Mouse (Mus musculus) embryonic facial prominence, embryonic 13.5 days (tissue): ENCODE data around the gene Gpank1. TPM values are rescaled to one million over a fixed set of nuclear protein-coding genes. Genes with fewer than 3 reads are reported as not detected.

ENCODE experiments used
- ATAC-seq: fragments of 200-750 bp; cut with Nextera tagmentation; 2 replicates; pipeline ENCODE4 v1.8.0; 2017; ENCODE audit warnings: low read depth; ENCODE audit not compliant: insufficient number of reproducible peaks, insufficient read depth, low FRiP score, low TSS enrichment
- H3K27ac ChIP-seq: fragments of 300-500 bp; sonication (generic); 2 replicates; pipeline ENCODE4 v1.5.1; 2015; ENCODE audit warnings: moderate library complexity, mild to moderate bottlenecking, inconsistent platforms
- H3K27me3 ChIP-seq: fragments of 300-500 bp; sonication (generic); 2 replicates; pipeline ENCODE4 v1.6.1; 2015; ENCODE audit warnings: mild to moderate bottlenecking, inconsistent platforms
- H3K36me3 ChIP-seq: fragments of 300-500 bp; sonication (generic); 2 replicates; pipeline ENCODE4 v1.6.1; 2015; ENCODE audit warnings: mild to moderate bottlenecking, inconsistent platforms
- H3K4me1 ChIP-seq: fragments of 300-500 bp; sonication (generic); 2 replicates; pipeline ENCODE4 v1.6.1; 2015; ENCODE audit warnings: inconsistent platforms
- H3K4me2 ChIP-seq: fragments of 300-500 bp; sonication (generic); 2 replicates; pipeline ENCODE4 v1.6.1; 2015; ENCODE audit warnings: moderate library complexity, mild to moderate bottlenecking, inconsistent platforms
- H3K4me3 ChIP-seq: fragments of 300-500 bp; sonication (generic); 2 replicates; pipeline ENCODE4 v1.5.1; 2015; ENCODE audit warnings: mild to moderate bottlenecking, inconsistent platforms
- H3K9ac ChIP-seq: fragments of 300-500 bp; sonication (generic); 2 replicates; pipeline ENCODE4 v1.6.1; 2015; ENCODE audit warnings: mild to moderate bottlenecking, inconsistent platforms
- H3K9me3 ChIP-seq: fragments of 300-500 bp; sonication (generic); 2 replicates; pipeline ENCODE4 v1.6.1; 2016; ENCODE audit warnings: inconsistent platforms
- WGBS: fragments of 180-500 bp; shearing (Covaris S2); methylation state at CpG from one replicate; pipeline ENCODE4 v1.1.7; 2015; ENCODE audit warnings: mixed read lengths; 5-methylcytosine and 5-hydroxymethylcytosine counted together
- polyA plus RNA-seq: library from polyadenylated mRNA; unstranded; fragments of >200 nt; fragmentation: Nextera tagmentation; extraction: Ambion mirVana; gene quantifications from 2 replicates; pipeline ENCODE4 v1.2.1, GENCODE M21; 2015

Gpank1 gene
- polyA plus RNA-seq, 1 experiment from 2014 or later, result 21.1 TPM

GRCm38 (mm10) chr17:35102299-35102698, 19.0 kb upstream of the Gpank1 start:
- Histone ChIP-seq H3K36me3 (peaks cover 69% of the 10 kb centered on the region), H3K27ac (no peak overlapping the region), H3K27me3 (no peaks in the 10 kb centered on the region), H3K4me1 (peaks cover 8% of the 10 kb centered on the region; the same call in 1 of the 2 replicates), H3K9ac (peak overlapping the region; percentile 32; the same call in 1 of the 2 replicates), H3K4me3 (no peak overlapping the region), H3K9me3 (no peaks in the 10 kb centered on the region), H3K4me2 (no peak overlapping the region)
- 73% methylated on average over 7 of the region's 8 CpGs for WGBS
- ATAC-seq, result no peak

- Histone ChIP-seq H3K36me3 (peaks cover 59% of the 10 kb centered on the region), H3K9ac (no peak overlapping the region), H3K9me3 (no peaks in the 10 kb centered on the region), H3K4me2 (no peak overlapping the region), H3K4me1 (peaks cover 8% of the 10 kb centered on the region; the same call in 1 of the 2 replicates), H3K27ac (no peak overlapping the region), H3K4me3 (no peak overlapping the region), H3K27me3 (no peaks in the 10 kb centered on the region)
- 71% methylated on average over 6 of the region's 6 CpGs for WGBS
- no peak for ATAC-seq
Observed at GRCm38 (mm10) chr17:35103221-35103690, 18.0 kb upstream of the Gpank1 start.

GRCm38 (mm10) chr17:35104079-35104478, 17.2 kb upstream of the Gpank1 start:
- 87% methylated on average over 7 of the region's 7 CpGs for WGBS
- Histone ChIP-seq H3K27me3 (no peaks in the 10 kb centered on the region), H3K4me1 (peaks cover 8% of the 10 kb centered on the region; the same call in 1 of the 2 replicates), H3K9me3 (no peaks in the 10 kb centered on the region), H3K4me3 (no peak overlapping the region), H3K9ac (0 out of 2 replicates have a peak overlapping the region, but pooled peaks have one; percentile 46), H3K27ac (no peak overlapping the region), H3K36me3 (peaks cover 51% of the 10 kb centered on the region), H3K4me2 (no peak overlapping the region)
- ATAC-seq, result no peak

GRCm38 (mm10) chr17:35104754-35105153, 16.5 kb upstream of the Gpank1 start:
- no peak for ATAC-seq

GRCm38 (mm10) chr17:35105740-35106389, 15.4 kb upstream of the Gpank1 start:
- H3K9ac ChIP-seq, result peak overlapping the region; percentile 37
- no peaks in the 10 kb centered on the region for H3K27me3 ChIP-seq
- ATAC-seq, result no peak
- H3K4me3 ChIP-seq, result no peak overlapping the region
- WGBS, result 24% methylated on average over 13 of the region's 13 CpGs
- H3K27ac ChIP-seq, result no peak overlapping the region
- H3K4me2 ChIP-seq, result peak overlapping the region; percentile 39
- H3K36me3 ChIP-seq, result peaks cover 33% of the 10 kb centered on the region
- H3K9me3 ChIP-seq, result no peaks in the 10 kb centered on the region
- H3K4me1 ChIP-seq, result peaks cover 8% of the 10 kb centered on the region; the same call in 1 of the 2 replicates

More at GRCm38 (mm10) chr17:35104754-35105153, 16.5 kb upstream of the Gpank1 start:
- Histone ChIP-seq H3K9me3 (no peaks in the 10 kb centered on the region), H3K4me1 (peaks cover 8% of the 10 kb centered on the region; the same call in 1 of the 2 replicates), H3K9ac (0 out of 2 replicates have a peak overlapping the region, but pooled peaks have one; percentile 44), H3K4me3 (no peak overlapping the region), H3K27me3 (no peaks in the 10 kb centered on the region), H3K36me3 (peaks cover 44% of the 10 kb centered on the region), H3K4me2 (no peak overlapping the region), H3K27ac (no peak overlapping the region)
- WGBS, result 81% methylated on average over 6 of the region's 6 CpGs

GRCm38 (mm10) chr17:35106522-35106921, 14.7 kb upstream of the Gpank1 start:
- Histone ChIP-seq H3K27me3 (no peaks in the 10 kb centered on the region), H3K4me2 (peak overlapping the region; percentile 39; the same call in 1 of the 2 replicates), H3K9ac (no peak overlapping the region), H3K36me3 (peaks cover 27% of the 10 kb centered on the region), H3K27ac (no peak overlapping the region), H3K4me1 (peaks cover 8% of the 10 kb centered on the region; the same call in 1 of the 2 replicates), H3K9me3 (no peaks in the 10 kb centered on the region), H3K4me3 (no peak overlapping the region)
- 62% methylated on average over 3 of the region's 3 CpGs for WGBS
- ATAC-seq, result no peak

- WGBS, result 89% methylated on average over 6 of the region's 6 CpGs
- no peak for ATAC-seq
- no peaks in the 10 kb centered on the region for H3K27me3 ChIP-seq
Observed at GRCm38 (mm10) chr17:35108097-35108496, 13.2 kb upstream of the Gpank1 start, which contains the start of gene Ly6g5c. Gene Ly6g5c, plus strand, starts transcription at chr17:35108279.

GRCm38 (mm10) chr17:35111774-35112173, 9.5 kb upstream of the Gpank1 start:
- no peak overlapping the region for H3K4me3 ChIP-seq

More at GRCm38 (mm10) chr17:35108097-35108496, 13.2 kb upstream of the Gpank1 start, which contains the start of gene Ly6g5c:
- Histone ChIP-seq H3K9me3 (no peaks in the 10 kb centered on the region), H3K4me1 (peaks cover 8% of the 10 kb centered on the region; the same call in 1 of the 2 replicates), H3K4me2 (no peak within 1 kb of the TSS), H3K4me3 (no peak within 1 kb of the TSS), H3K27ac (no peak within 1 kb of the TSS), H3K9ac (no peak within 1 kb of the TSS), H3K36me3 (peaks cover 11% of the 10 kb centered on the region)

GRCm38 (mm10) chr17:35115046-35116019, 5.9 kb upstream of the Gpank1 start, which contains the start of gene Ly6g5b:
Gene Ly6g5b, minus strand, starts transcription at chr17:35115428.
- peaks cover 56% of the 10 kb centered on the region for H3K36me3 ChIP-seq
- WGBS, result 85% methylated on average over 8 of the region's 8 CpGs

More at GRCm38 (mm10) chr17:35111774-35112173, 9.5 kb upstream of the Gpank1 start:
- H3K9me3 ChIP-seq, result no peaks in the 10 kb centered on the region
- H3K4me1 ChIP-seq, result no peaks in the 10 kb centered on the region
- WGBS, result 77% methylated on average over 9 of the region's 9 CpGs
- H3K36me3 ChIP-seq, result peaks cover 30% of the 10 kb centered on the region
- no peak overlapping the region for H3K9ac ChIP-seq
- H3K4me2 ChIP-seq, result no peak overlapping the region
- ATAC-seq, result no peak
- H3K27me3 ChIP-seq, result no peaks in the 10 kb centered on the region
- H3K27ac ChIP-seq, result no peak overlapping the region

GRCm38 (mm10) chr17:35120745-35121142, 511 bp upstream of the Gpank1 start:
- peaks cover 51% of the 10 kb centered on the region for H3K36me3 ChIP-seq
- H3K27ac ChIP-seq, result peak overlapping the region; percentile 60; the same call in 1 of the 2 replicates
- peak overlapping the region; percentile 94 for H3K4me3 ChIP-seq
- peaks cover 26% of the 10 kb centered on the region for H3K4me1 ChIP-seq
- peak overlapping the region; percentile 95 for H3K9ac ChIP-seq
- H3K27me3 ChIP-seq, result no peaks in the 10 kb centered on the region
- ATAC-seq, result no peak
- H3K9me3 ChIP-seq, result no peaks in the 10 kb centered on the region
- peak overlapping the region; percentile 94 for H3K4me2 ChIP-seq
- WGBS, result under 1% methylated on average over 33 of the region's 33 CpGs

More at GRCm38 (mm10) chr17:35115046-35116019, 5.9 kb upstream of the Gpank1 start, which contains the start of gene Ly6g5b:
- Histone ChIP-seq H3K9ac (no peak within 1 kb of the TSS), H3K9me3 (no peaks in the 10 kb centered on the region), H3K27me3 (no peaks in the 10 kb centered on the region), H3K27ac (no peak within 1 kb of the TSS), H3K4me3 (no peak within 1 kb of the TSS), H3K4me2 (no peak within 1 kb of the TSS), H3K4me1 (peaks cover 8% of the 10 kb centered on the region)
- ATAC-seq, result no peak

- Histone ChIP-seq H3K9me3 (no peaks in the 10 kb centered on the region), H3K4me1 (peaks cover 31% of the 10 kb centered on the region), H3K27me3 (no peaks in the 10 kb centered on the region), H3K4me3 (peak within 1 kb of the TSS; percentile 94), H3K27ac (peak within 1 kb of the TSS; percentile 93), H3K36me3 (peaks cover 42% of the 10 kb centered on the region), H3K4me2 (peak within 1 kb of the TSS; percentile 94), H3K9ac (peak within 1 kb of the TSS; percentile 95)
- no peak for ATAC-seq
- under 1% methylated on average over 19 of the region's 19 CpGs for WGBS
Observed at GRCm38 (mm10) chr17:35121871-35122303, 632 bp downstream of the Gpank1 start, which contains the start of gene Csnk2b. Gene Csnk2b, minus strand, starts transcription at chr17:35122053.
